Mouse (Mus musculus) liver, postnatal 0 days (tissue): ENCODE measurements around the gene Blvrb.

Source experiments
- CTCF ChIP-seq: sonication (generic); IDR thresholded peaks from 2 replicates; pipeline ENCODE4 v1.5.1; 2016; ENCODE audit warnings: antibody characterized with exemption, low read depth
- EP300 ChIP-seq: IDR thresholded peaks from 2 replicates; pipeline ENCODE4 v1.6.1; 2016; ENCODE audit warnings: antibody characterized with exemption, low read depth, mild to moderate bottlenecking

- TF ChIP-seq EP300, result no peak
- no peak for TF ChIP-seq CTCF
Observed at GRCm38 (mm10) chr7:27480506-27480905, 32.7 kb downstream of the Blvrb start.
